Mouse (Mus musculus) heart, postnatal 0 days (tissue): Measurements from ENCODE around the gene Scn3a. TPM values are rescaled to one million over a fixed set of nuclear protein-coding genes. Genes with fewer than 3 reads are reported as not detected.
A peak's percentile ranks its signal among the peaks of the same experiment; 100 is the strongest.

ENCODE experiments used
- ATAC-seq: fragments of 200-750 bp; cut with Nextera tagmentation; 2 replicates; pipeline ENCODE4 v1.8.0; 2017; ENCODE audit warnings: low read depth, moderate number of reproducible peaks, moderate library complexity; ENCODE audit not compliant: insufficient read depth
- DNase-seq: peaks from one replicate; pipeline ENCODE4 v3.0.0-alpha.2; 2016; ENCODE audit warnings: low spot score
- H3K27ac ChIP-seq: fragments of 300-500 bp; sonication (generic); 2 replicates; pipeline ENCODE4 v1.5.1; 2014; ENCODE audit warnings: low read depth, mild to moderate bottlenecking
- H3K27me3 ChIP-seq: fragments of 300-500 bp; sonication (generic); 2 replicates; pipeline ENCODE4 v1.6.1; 2014; ENCODE audit warnings: low read length, mixed read lengths; ENCODE audit not compliant: control insufficient read depth, insufficient read depth
- H3K36me3 ChIP-seq: fragments of 300-500 bp; sonication (generic); replicated peaks from 2 replicates; pipeline ENCODE4 v1.6.1; 2014; ENCODE audit warnings: low read length, mixed read lengths; ENCODE audit not compliant: control insufficient read depth, insufficient read depth
- H3K4me1 ChIP-seq: fragments of 300-500 bp; sonication (generic); 2 replicates; pipeline ENCODE4 v1.6.1; 2014; ENCODE audit warnings: antibody characterized with exemption; ENCODE audit not compliant: control insufficient read depth, insufficient read depth
- H3K4me2 ChIP-seq: fragments of 300-500 bp; sonication (generic); 2 replicates; pipeline ENCODE4 v1.6.1; 2014; ENCODE audit warnings: low read depth, mild to moderate bottlenecking, low read length, moderate library complexity
- H3K4me3 ChIP-seq: fragments of 300-500 bp; sonication (generic); 2 replicates; pipeline ENCODE4 v1.5.1; 2014; ENCODE audit warnings: low read depth, low read length
- H3K9ac ChIP-seq: fragments of 300-500 bp; sonication (generic); replicated peaks from 2 replicates; pipeline ENCODE4 v1.6.1; 2014; ENCODE audit warnings: low read depth, low read length, mixed read lengths
- H3K9me3 ChIP-seq: fragments of 300-500 bp; sonication (generic); replicated peaks from 2 replicates; pipeline ENCODE4 v1.6.1; 2016; ENCODE audit warnings: low read length; ENCODE audit not compliant: control insufficient read depth
- CTCF ChIP-seq: IDR thresholded peaks from 2 replicates; pipeline ENCODE4 v1.5.1; 2016; ENCODE audit warnings: antibody characterized with exemption, control low read depth, low read depth
- EP300 ChIP-seq: IDR thresholded peaks from 2 replicates; pipeline ENCODE4 v1.6.1; 2016; ENCODE audit warnings: antibody characterized with exemption, low read depth
- WGBS: fragments of 180-500 bp; shearing (Covaris S2); extraction: QIAGEN DNeasy Blood & Tissue Kit; methylation state at CpG from one replicate; pipeline ENCODE4 v1.1.7; 2014; 5-methylcytosine and 5-hydroxymethylcytosine counted together
- polyA plus RNA-seq: library from polyadenylated mRNA; unstranded; fragments of >200 nt; fragmentation: Nextera tagmentation; extraction: Ambion mirVana; gene quantifications from 2 replicates; pipeline ENCODE4 v1.2.1, GENCODE M21; 2015
- total RNA-seq: library from RNA; depleted of rRNA; stranded (reverse); fragments of >200 nt; gene quantifications from 2 replicates; pipeline ENCODE4 v1.2.3, GENCODE M21; 2014; ENCODE audit warnings: low replicate concordance

Scn3a gene
- total and polyA plus RNA-seq, 2 experiments from 2014 or later: 0.23 to 0.42 TPM

- Histone ChIP-seq H3K9ac (no peak overlapping the region), H3K4me2 (no peak overlapping the region), H3K9me3 (no peaks in the 10 kb centered on the region), H3K27ac (no peak overlapping the region), H3K4me3 (no peak overlapping the region), H3K36me3 (no peaks in the 10 kb centered on the region), H3K4me1 (no peaks in the 10 kb centered on the region), H3K27me3 (no peaks in the 10 kb centered on the region)
- TF ChIP-seq CTCF (no peak), EP300 (no peak)
- WGBS: 53% methylated on average over 2 of the region's 2 CpGs
- ATAC-seq (no peak), DNase-seq (no peak)
Observed at GRCm38 (mm10) chr2:65450449-65451360, 116.7 kb downstream of the Scn3a start.

- no peak overlapping the region for H3K27ac ChIP-seq
- 92% methylated on average over 5 of the region's 5 CpGs for WGBS
- TF ChIP-seq EP300: no peak
- TF ChIP-seq CTCF: no peak
Observed at GRCm38 (mm10) chr2:65449126-65449828, 118.2 kb downstream of the Scn3a start.

GRCm38 (mm10) chr2:65443082-65443481 lies 124.3 kb downstream of the Scn3a start:
- no peak for ATAC-seq
- Histone ChIP-seq H3K27me3 (no peaks in the 10 kb centered on the region), H3K4me1 (0 out of 2 replicates have a peak, but pooled peaks cover 14% of the 10 kb centered on the region), H3K36me3 (no peaks in the 10 kb centered on the region), H3K27ac (no peak overlapping the region), H3K4me2 (no peak overlapping the region), H3K4me3 (no peak overlapping the region), H3K9me3 (no peaks in the 10 kb centered on the region), H3K9ac (no peak overlapping the region)
- TF ChIP-seq EP300 (no peak), CTCF (no peak)
- no peak for DNase-seq
- WGBS: 73% methylated on average over 4 of the region's 4 CpGs

More at GRCm38 (mm10) chr2:65449126-65449828, 118.2 kb downstream of the Scn3a start:
- DNase-seq (no peak), ATAC-seq (no peak)
- Histone ChIP-seq H3K4me1 (no peaks in the 10 kb centered on the region), H3K9ac (no peak overlapping the region), H3K4me2 (no peak overlapping the region), H3K36me3 (no peaks in the 10 kb centered on the region), H3K27me3 (no peaks in the 10 kb centered on the region), H3K4me3 (no peak overlapping the region), H3K9me3 (no peaks in the 10 kb centered on the region)

GRCm38 (mm10) chr2:65441566-65441965 lies 125.9 kb downstream of the Scn3a start:
- Histone ChIP-seq H3K36me3 (no peaks in the 10 kb centered on the region), H3K9ac (no peak overlapping the region), H3K27ac (peak overlapping the region; percentile 67), H3K4me2 (peak overlapping the region; percentile 31), H3K9me3 (no peaks in the 10 kb centered on the region), H3K27me3 (no peaks in the 10 kb centered on the region), H3K4me1 (0 out of 2 replicates have a peak, but pooled peaks cover 14% of the 10 kb centered on the region), H3K4me3 (no peak overlapping the region)
- ATAC-seq (peak; percentile 79), DNase-seq (peak; percentile 60)
- 6% methylated on average over 5 of the region's 5 CpGs for WGBS
- TF ChIP-seq EP300: 0 out of 2 replicates have a peak, but pooled peaks have one; percentile 24
- no peak for TF ChIP-seq CTCF

GRCm38 (mm10) chr2:65441110-65441509 lies 126.3 kb downstream of the Scn3a start:
- H3K4me3 ChIP-seq: no peak overlapping the region
- no peak overlapping the region for H3K9ac ChIP-seq
- no peaks in the 10 kb centered on the region for H3K27me3 ChIP-seq
- H3K9me3 ChIP-seq: no peaks in the 10 kb centered on the region
- no peak for ATAC-seq
- H3K4me2 ChIP-seq: 0 out of 2 replicates have a peak overlapping the region, but pooled peaks have one; percentile 4
- DNase-seq: no peak
- H3K4me1 ChIP-seq: 0 out of 2 replicates have a peak, but pooled peaks cover 14% of the 10 kb centered on the region
- H3K27ac ChIP-seq: peak overlapping the region; percentile 67
- WGBS: 81% methylated on average over 6 of the region's 6 CpGs
- H3K36me3 ChIP-seq: no peaks in the 10 kb centered on the region
- TF ChIP-seq CTCF (no peak), EP300 (no peak)
